Comparison of ENCODE assay signal across 14 mouse cellular contexts in the genomic region with DNA sequence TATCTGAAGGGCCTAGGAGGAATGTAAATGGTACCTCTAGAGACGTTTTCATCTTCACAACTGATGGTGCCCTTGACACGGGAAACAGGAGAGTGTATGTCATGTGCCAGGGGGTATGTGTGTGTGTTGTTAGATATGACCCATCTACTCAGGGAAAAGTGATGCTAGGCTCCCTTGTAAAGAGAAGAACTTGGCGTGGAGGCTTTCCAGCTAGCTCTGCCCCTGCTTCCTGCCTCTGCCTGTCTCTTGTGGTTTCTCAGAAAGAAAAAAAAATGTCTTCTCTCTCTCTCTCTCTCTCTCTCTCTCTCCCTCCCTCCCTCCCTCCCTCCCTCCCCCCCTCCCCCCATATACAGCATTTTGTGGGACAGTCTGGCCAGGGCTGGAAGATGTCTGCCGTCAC. TPM values are rescaled to one million over a fixed set of nuclear protein-coding genes. Genes with fewer than 3 reads are reported as not detected.
A peak's percentile ranks its signal among the peaks of the same experiment; 100 is the strongest.
DNase-seq lines count a peak whose midpoint lies in the region; ATAC-seq and TF ChIP-seq lines count a peak whose summit lies in the region.
"Had no signal": no experiment of that assay in that cellular context is flagged by ENCODE, and none has a peak within 500 bp of the region (broad histone marks: within the 10 kb centered on the region; RNA-seq: fewer than 3 reads in every experiment).

No protein-coding gene starts in this region.

- H3K27ac ChIP-seq in forebrain, embryonic 15.5 days (replicated peaks), result 0 out of 2 replicates have a peak overlapping the region, but pooled peaks have one; percentile 9
- no peak overlapping the region for H3K27ac ChIP-seq in forebrain, embryonic 14.5 days (ENCODE audit: low read depth, low read length)
- H3K27ac ChIP-seq in layer of hippocampus, adult 2 months, result no peak overlapping the region
- H3K27ac ChIP-seq in limb, embryonic 13.5 days, result peak overlapping the region; percentile 39; the same call in 1 of the 2 replicates
- no peak overlapping the region for H3K27ac ChIP-seq in liver, embryonic 12.5 days
- H3K27ac ChIP-seq: liver, embryonic 15.5 days; neural tube, embryonic 15.5 days had no signal

- 81% methylated on average over 4 of the region's 4 CpGs for whole genome bisulfite sequencing in forebrain, embryonic 15.5 days
- WGBS in forebrain, embryonic 14.5 days, result 81% methylated on average over 4 of the region's 4 CpGs
- 69% methylated on average over 4 of the region's 4 CpGs for WGBS in limb, embryonic 13.5 days
- WGBS in liver, embryonic 12.5 days (ENCODE audit: insufficient replicate concordance), result 50% methylated on average over 4 of the region's 4 CpGs

- ATAC-seq in forebrain, embryonic 15.5 days (replicated peaks), result no peak
- no peak for ATAC-seq in forebrain, embryonic 14.5 days
- ATAC-seq in limb, embryonic 13.5 days (ENCODE audit: low FRiP score, low read depth), result no peak
- ATAC-seq in liver, embryonic 12.5 days, result no peak
- ATAC-seq in megakaryocyte-erythroid progenitor cell, adult 5-6 weeks (replicated peaks; ENCODE audit: low FRiP score, low TSS enrichment, poor library complexity, severe bottlenecking), result no peak

- no peak overlapping the region for H3K9ac ChIP-seq in forebrain, embryonic 15.5 days (replicated peaks)
- no peak overlapping the region for H3K9ac ChIP-seq in forebrain, embryonic 14.5 days (ENCODE audit: low read length)
- H3K9ac ChIP-seq in limb, embryonic 13.5 days, result no peak overlapping the region
- no peak overlapping the region for H3K9ac ChIP-seq in liver, embryonic 12.5 days
- H3K9ac ChIP-seq: liver, embryonic 15.5 days; neural tube, embryonic 15.5 days had no signal

- TF ChIP-seq CTCF in layer of hippocampus, adult 2 months (conservative IDR thresholded peaks at IDR 0.05), result no peak

- DNase-seq in forebrain, embryonic 14.5 days (ENCODE audit: low spot score), result no peak
- DNase-seq in layer of hippocampus, adult 2 months (ENCODE audit: low spot score in 2 of 2), result no peak
- DNase-seq in layer of hippocampus, adult 18-20 months (ENCODE audit: low spot score in 2 of 2), result no peak
- DNase-seq in CD4-positive helper T cell, adult 2 months (ENCODE audit: low read depth, low spot score), result peak; percentile 11
- DNase-seq: kidney, adult 8-10 months; retina, postnatal 1 day had no signal

- H3K27me3 ChIP-seq in forebrain, embryonic 15.5 days, result no peaks in the 10 kb centered on the region
- H3K27me3 ChIP-seq in forebrain, embryonic 14.5 days (replicated peaks; ENCODE audit: control insufficient read depth, insufficient read depth, low read length), result no peaks in the 10 kb centered on the region
- H3K27me3 ChIP-seq in limb, embryonic 13.5 days, result no peaks in the 10 kb centered on the region
- H3K27me3 ChIP-seq in liver, embryonic 12.5 days (replicated peaks), result 0 out of 2 replicates have a peak, but pooled peaks cover 6% of the 10 kb centered on the region
- H3K27me3 ChIP-seq: liver, embryonic 15.5 days; neural tube, embryonic 15.5 days had no signal

- 0 out of 2 replicates have a peak overlapping the region, but pooled peaks have one; percentile 22 for H3K4me2 ChIP-seq in forebrain, embryonic 15.5 days (replicated peaks)
- H3K4me2 ChIP-seq in forebrain, embryonic 14.5 days (ENCODE audit: low read length), result no peak overlapping the region
- 0 out of 2 replicates have a peak overlapping the region, but pooled peaks have one; percentile 19 for H3K4me2 ChIP-seq in limb, embryonic 13.5 days (replicated peaks)
- H3K4me2 ChIP-seq in liver, embryonic 12.5 days, result no peak overlapping the region
- H3K4me2 ChIP-seq: liver, embryonic 15.5 days; neural tube, embryonic 15.5 days had no signal

- H3K9me3 ChIP-seq in forebrain, embryonic 15.5 days, result no peaks in the 10 kb centered on the region
- no peaks in the 10 kb centered on the region for H3K9me3 ChIP-seq in forebrain, embryonic 14.5 days (replicated peaks; ENCODE audit: control insufficient read depth, low read length)
- no peaks in the 10 kb centered on the region for H3K9me3 ChIP-seq in limb, embryonic 13.5 days
- H3K9me3 ChIP-seq in liver, embryonic 12.5 days (replicated peaks), result no peaks in the 10 kb centered on the region
- H3K9me3 ChIP-seq: liver, embryonic 15.5 days; midbrain, embryonic 10.5 days; neural tube, embryonic 15.5 days had no signal

- H3K36me3 ChIP-seq in forebrain, embryonic 15.5 days, result no peaks in the 10 kb centered on the region
- no peaks in the 10 kb centered on the region for H3K36me3 ChIP-seq in forebrain, embryonic 14.5 days (ENCODE audit: control insufficient read depth, insufficient read depth, low read length)
- no peaks in the 10 kb centered on the region for H3K36me3 ChIP-seq in limb, embryonic 13.5 days
- no peaks in the 10 kb centered on the region for H3K36me3 ChIP-seq in liver, embryonic 12.5 days
- H3K36me3 ChIP-seq: G1E; liver, embryonic 15.5 days; midbrain, embryonic 10.5 days; neural tube, embryonic 15.5 days had no signal

- H3K4me1 ChIP-seq in forebrain, embryonic 15.5 days, result peaks cover 14% of the 10 kb centered on the region
- no peaks in the 10 kb centered on the region for H3K4me1 ChIP-seq in forebrain, embryonic 14.5 days (ENCODE audit: control insufficient read depth, insufficient read depth, low read length)
- peaks cover 11% of the 10 kb centered on the region for H3K4me1 ChIP-seq in limb, embryonic 13.5 days
- H3K4me1 ChIP-seq in liver, embryonic 12.5 days, result peaks cover 15% of the 10 kb centered on the region

- H3K4me3 ChIP-seq in forebrain, embryonic 15.5 days, result no peak overlapping the region
- no peak overlapping the region for H3K4me3 ChIP-seq in forebrain, embryonic 14.5 days (ENCODE audit: low read depth, low read length)
- H3K4me3 ChIP-seq in layer of hippocampus, adult 2 months, result peak overlapping the region; percentile 52
- H3K4me3 ChIP-seq in limb, embryonic 13.5 days, result no peak overlapping the region
- no peak overlapping the region for H3K4me3 ChIP-seq in liver, embryonic 12.5 days
- H3K4me3 ChIP-seq: liver, embryonic 15.5 days; midbrain, embryonic 10.5 days; neural tube, embryonic 15.5 days had no signal

RNA-seq across cellular contexts. Expression of a gene that starts 20.9 kb away (rescaled TPM):
- 32.9 and 34.4 TPM in 2 replicates for polyA plus RNA-seq in forebrain, embryonic 15.5 days (2015; fragmentation: Nextera tagmentation; extraction: Ambion mirVana)
- 39.7 and 45.8 TPM in 2 replicates for polyA plus RNA-seq in forebrain, embryonic 14.5 days (2014; fragmentation: Nextera tagmentation; extraction: Ambion mirVana)
- total RNA-seq in layer of hippocampus, adult 2 months (2021), result 10 to 100 TPM; 26.3 to 28.0 TPM
- 10 to 100 TPM; 26.0 to 26.4 TPM for total RNA-seq in layer of hippocampus, adult 18-20 months (2021)
- 37.3 and 41.2 TPM in 2 replicates for polyA plus RNA-seq in limb, embryonic 13.5 days (2015; fragmentation: Nextera tagmentation; extraction: Ambion mirVana)
- polyA plus RNA-seq in liver, embryonic 12.5 days (2016; fragmentation: Nextera tagmentation; extraction: Ambion mirVana), result 7.3 TPM in 2 replicates
- 27.7 and 28.8 TPM in 2 replicates for total RNA-seq in megakaryocyte-erythroid progenitor cell, adult 5-6 weeks (2014; fragmentation: Nextera tagmentation)
- 22.7 and 23.9 TPM in 2 replicates for total RNA-seq in megakaryocyte-erythroid progenitor cell, adult 5-6 weeks (2017)

Comparison
In these comparisons a context has a peak if more than half of its experiments do, and no peak if none do; other contexts are left out.
1. H3K27ac ChIP-seq: peak in forebrain, embryonic 15.5 days (single experiment) and limb, embryonic 13.5 days (single experiment); none in forebrain, embryonic 14.5 days (single experiment), layer of hippocampus, adult 2 months (single experiment) and liver, embryonic 12.5 days (single experiment).
2. H3K4me2 ChIP-seq: peak in forebrain, embryonic 15.5 days (single experiment) and limb, embryonic 13.5 days (single experiment); none in forebrain, embryonic 14.5 days (single experiment) and liver, embryonic 12.5 days (single experiment).